Mouse (Mus musculus): ENCODE results near the gene Terf2. TPM values are rescaled to one million over a fixed set of nuclear protein-coding genes. Genes with fewer than 3 reads are reported as not detected.

The Terf2 gene
- 18.5 and 22.1 TPM in 2 replicates for polyA plus RNA-seq (2012; rRNA removed)

GRCm38 (mm10) chr8:107096366-107097036, at the start of gene Terf2:
TSS of gene Terf2 (minus strand) at chr8:107096547.
- peak; percentile 86 for DNase-seq (ENCODE audit: low spot score)

GRCm38 (mm10) chr8:107143501-107143900, 47.2 kb upstream of the Terf2 start:
- no peak for DNase-seq (ENCODE audit: low spot score)

- no peak for DNase-seq (ENCODE audit: low spot score)
Observed at GRCm38 (mm10) chr8:107142539-107142938, 46.2 kb upstream of the Terf2 start.

- DNase-seq (ENCODE audit: low spot score), result no peak
Observed at GRCm38 (mm10) chr8:107139704-107140470, 43.5 kb upstream of the Terf2 start.

- DNase-seq (ENCODE audit: low spot score), result no peak
Observed at GRCm38 (mm10) chr8:107138338-107138737, 42.0 kb upstream of the Terf2 start.

DNA sequence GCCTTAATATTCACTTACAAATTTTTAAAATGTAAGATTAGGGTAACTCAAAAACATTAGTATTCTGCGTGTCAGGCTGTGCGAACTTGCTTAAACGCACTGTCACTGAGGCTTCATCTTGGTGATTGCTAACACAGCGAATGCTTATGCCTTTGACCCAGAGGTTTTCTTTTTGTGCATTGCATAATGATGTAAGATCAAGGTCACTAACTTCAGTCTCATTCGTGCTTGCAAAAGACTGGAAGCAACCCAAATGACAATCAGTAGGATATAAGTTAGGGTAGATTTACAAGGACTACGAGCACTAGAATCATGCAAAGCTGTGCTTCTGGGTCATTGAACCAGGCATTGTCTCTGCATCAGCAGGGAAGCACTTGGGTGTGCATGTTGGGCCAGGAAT, 41.2 kb upstream of the Terf2 start:
- DNase-seq (ENCODE audit: low spot score), result no peak

DNA sequence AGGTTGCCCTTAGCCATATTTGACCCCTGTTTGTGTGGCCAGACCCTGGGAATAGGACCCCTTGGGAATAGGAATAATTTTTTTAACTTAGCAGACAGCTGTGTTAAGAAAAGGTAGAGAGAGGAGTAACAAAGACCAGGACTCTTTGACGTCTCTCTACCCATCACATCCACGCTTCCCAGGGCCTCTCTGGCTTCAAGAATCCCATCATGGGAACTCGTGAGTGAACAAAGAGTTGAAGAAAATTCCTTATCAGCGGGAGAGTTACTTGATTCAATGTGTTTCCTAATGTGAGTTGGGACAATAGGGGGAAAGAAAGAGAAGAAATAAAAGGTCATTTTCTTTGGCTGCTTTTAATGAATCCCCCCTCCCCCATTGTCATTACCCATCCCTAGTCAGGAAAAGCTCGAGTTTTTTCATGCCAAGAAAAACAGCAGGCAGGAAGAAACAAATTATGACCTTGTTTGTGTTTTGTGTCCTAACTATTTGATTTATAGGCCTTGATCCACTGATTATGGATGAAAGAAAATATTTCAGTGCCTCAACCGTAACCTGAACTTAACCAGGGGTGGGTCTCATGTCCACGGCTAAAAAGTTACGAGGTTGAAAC, 39.8 kb upstream of the Terf2 start:
- DNase-seq (ENCODE audit: low spot score), result no peak

DNA sequence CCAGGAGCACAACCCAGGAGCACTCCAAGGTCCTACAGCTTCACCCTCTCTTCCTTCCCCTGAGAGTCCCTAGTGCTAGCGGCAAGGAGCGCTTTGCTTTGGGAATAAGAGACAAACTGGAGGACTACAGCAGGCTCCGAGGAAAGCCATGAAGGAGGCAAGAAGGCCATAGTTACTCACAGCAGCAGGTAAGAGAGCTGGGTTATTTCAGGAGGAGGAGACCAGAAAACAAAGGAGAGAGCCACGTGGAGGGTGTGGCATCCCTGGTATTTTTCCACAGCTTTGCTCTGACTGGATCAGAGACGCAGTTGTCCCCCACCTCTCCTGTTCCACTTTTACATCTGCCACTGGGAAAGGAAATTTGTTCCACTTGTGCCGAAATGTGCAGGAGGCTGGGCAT, 37.5 kb upstream of the Terf2 start:
- no peak for DNase-seq (ENCODE audit: low spot score)

DNA sequence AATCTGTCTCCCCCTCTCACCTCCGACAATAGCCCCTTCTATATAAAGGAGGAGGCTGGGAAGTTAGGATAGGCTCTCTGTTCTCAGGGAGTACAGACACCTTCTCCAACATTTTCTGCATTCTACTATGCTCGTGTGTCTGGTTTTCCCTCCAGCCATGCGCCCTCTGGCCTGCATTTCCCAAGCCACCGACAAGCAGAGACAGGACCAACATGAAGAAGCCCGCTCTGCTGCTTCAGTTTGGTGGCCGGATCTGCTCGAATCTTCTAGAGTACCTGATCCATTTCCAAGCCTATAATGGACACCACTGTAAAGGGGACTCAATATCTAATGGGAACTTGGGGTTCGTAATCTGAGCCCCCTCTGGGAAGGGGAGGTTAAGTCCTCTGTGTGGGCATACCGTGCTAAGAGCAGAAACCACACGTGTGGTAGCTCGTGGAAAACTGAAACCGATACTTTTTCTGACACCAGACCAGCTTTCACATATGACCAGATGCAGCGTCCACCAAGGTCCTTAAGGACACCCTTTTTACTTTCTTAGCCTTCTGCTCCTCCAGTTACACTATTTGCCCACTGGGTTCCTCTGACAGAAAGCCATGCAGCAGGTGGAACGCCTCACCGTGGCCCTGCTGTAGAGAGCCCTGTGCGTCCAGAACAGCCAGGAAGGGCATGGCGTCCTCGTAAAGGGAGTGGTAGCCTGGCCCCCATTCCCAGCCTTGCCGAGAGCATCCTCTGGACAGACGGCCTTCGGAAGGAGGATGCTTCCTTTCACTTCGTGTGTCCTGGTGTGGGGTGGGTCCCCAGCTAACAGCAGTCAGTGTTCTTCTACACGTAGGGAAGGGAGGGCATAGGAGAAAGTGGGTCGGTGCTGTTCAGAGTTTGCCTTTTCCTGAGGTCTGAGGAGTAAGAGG, 36.5 kb upstream of the Terf2 start:
- no peak for DNase-seq (ENCODE audit: low spot score)

DNA sequence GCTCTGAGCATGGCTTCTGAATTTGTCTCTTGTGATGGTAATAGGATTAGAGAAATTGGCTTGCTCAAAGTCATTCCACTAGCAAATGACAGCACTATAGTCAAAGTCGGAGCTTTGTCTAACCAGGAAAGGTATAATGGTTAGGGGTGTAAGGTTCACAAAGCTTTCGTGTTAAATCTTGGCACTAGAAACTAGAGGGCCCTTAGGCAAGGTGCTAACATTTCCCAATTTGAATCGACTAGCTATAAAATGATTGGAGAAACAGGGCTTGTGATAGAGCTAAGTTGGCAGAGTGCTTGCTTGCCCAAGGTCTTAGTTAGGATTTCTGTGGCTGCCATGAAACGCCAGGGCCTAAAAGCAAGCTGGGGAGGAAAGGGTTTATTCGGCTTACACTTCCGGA, 33.7 kb upstream of the Terf2 start:
- DNase-seq (ENCODE audit: low spot score), result no peak

DNA sequence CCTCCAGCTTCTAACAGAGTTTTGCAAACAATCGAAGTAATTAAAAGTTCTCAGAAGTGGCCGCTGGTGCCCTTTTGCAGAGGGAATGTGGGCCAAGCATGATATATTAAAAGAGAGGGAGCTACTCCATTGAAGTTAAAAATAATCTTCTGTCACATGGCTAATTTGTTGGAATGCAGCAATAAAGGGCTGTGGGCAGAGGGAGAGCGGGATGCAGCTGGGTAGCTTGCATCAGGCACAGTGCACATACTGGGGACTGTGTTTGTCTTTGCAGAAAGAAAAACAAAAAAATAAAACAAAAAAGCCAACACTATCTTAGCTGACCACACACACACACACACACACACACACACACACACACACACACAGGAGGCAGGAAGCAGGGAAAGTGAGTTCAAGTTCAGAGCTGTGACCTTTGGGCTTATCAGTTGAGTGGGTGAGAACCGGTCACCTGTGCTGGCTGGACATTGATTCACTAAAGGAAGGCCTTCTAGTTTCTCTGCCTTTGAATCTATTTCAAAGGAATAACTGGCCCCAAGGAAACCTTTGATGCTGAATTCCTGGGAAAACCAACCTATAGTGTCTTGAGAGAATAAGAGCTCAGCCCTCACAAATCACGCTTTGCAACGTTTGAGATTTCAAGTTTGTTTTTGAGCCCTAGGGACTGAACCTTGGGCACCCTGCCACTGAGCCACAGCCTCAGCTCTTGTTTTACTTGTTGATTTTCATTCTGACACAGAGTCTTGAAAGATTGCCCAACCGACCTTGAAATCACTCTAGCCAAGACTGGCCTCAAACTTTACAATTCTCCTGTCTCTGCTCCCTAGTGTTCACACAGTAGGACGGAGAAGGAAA, 33.1 kb upstream of the Terf2 start:
- DNase-seq (ENCODE audit: low spot score), result no peak

- DNase-seq (ENCODE audit: low spot score), result no peak
Observed at GRCm38 (mm10) chr8:107124343-107124742, 28.0 kb upstream of the Terf2 start.

DNA sequence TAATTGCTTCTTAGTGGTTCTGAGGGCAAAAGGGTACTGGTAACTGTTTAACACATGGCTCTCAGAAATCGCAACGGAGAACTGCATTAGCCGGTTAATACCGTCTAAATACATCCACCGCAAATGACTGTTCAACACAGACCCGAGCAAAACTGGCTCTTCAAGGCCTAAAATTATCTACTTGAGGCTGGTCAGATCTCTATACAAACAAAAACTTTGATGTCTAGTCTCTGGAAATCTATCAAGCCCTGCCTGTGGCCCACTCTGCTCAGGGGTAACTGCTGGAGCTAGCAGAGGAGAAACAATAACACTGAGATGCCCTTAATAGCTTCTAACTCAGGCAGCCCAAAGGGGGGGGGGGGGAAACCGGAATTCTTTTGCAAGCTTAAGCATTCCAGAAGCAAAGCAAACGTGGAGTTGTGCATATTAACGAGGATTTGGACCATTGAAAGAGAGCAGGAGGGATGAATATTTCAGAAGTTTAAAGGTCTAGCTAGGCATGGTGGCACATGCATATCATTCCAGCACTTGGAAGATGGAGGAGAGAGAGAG, 26.8 kb upstream of the Terf2 start:
- DNase-seq (ENCODE audit: low spot score), result no peak

DNA sequence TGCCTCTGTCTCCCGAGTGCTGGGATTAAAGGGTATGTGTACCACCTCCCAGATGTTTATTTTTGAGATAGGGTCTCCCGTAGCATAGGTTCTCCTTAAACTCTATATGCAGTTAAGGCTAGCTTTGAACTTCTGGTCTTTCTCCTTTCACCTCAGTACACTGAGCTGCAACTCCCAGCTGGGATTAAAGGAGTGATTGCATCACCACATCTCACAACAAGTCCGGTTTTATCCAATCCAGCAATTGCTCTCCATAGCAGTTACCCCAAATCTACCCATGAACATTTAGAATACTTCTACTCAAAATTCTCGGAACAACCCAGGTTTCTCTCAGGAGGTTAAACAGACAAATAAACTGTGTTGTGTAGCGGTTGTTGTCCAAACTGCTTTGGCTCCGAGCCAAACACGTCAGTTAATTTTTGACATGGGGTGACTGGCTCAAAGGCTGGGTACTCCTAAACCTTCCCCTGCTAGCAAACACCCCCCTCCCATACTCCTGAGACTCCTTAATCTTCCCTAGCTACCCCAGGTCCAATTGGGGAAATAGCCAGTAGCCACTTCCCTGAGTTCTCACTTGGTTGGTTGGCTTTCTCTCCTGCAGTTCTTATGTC, 25.4 kb upstream of the Terf2 start:
- no peak for DNase-seq (ENCODE audit: low spot score)

DNA sequence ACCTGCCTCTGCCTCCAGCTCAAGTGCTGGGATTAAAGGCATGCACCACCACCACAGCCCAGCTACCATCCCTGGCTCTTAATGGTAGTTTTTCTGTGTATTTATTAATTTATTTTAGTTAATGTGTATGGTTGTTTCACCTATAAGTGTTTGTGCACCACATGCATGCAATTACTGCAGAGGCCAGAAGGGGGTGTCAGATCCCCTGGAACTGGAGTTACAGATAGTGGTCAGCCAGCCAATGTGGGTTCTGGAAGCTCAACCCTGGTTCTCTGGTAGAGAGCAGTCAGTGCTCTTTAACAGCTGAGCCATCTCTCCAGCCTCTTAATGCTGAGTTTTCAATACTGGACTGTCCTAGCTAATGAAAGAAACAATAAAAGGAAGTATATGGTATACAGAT, 24.5 kb upstream of the Terf2 start:
- DNase-seq (ENCODE audit: low spot score), result no peak

DNA sequence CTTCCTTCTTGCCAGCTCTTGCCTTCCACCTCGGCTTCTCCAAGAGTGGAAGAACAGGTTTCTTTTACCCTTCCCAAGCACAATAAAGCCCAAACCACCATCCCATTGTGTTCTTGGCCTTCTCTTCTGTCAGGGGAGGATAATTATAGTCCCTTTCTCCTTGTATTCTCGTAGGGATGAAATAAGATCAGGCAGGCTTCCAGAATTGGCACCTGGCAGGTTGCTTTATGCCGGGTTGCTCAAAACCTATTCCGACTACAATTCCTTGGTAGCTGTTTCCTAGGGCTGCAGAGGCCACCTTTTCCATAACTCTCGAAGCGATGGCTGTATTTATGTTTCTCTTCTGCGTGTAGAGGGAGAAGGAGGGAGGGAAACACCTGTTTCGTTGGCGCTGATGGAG, 23.1 kb upstream of the Terf2 start:
- no peak for DNase-seq (ENCODE audit: low spot score)

DNA sequence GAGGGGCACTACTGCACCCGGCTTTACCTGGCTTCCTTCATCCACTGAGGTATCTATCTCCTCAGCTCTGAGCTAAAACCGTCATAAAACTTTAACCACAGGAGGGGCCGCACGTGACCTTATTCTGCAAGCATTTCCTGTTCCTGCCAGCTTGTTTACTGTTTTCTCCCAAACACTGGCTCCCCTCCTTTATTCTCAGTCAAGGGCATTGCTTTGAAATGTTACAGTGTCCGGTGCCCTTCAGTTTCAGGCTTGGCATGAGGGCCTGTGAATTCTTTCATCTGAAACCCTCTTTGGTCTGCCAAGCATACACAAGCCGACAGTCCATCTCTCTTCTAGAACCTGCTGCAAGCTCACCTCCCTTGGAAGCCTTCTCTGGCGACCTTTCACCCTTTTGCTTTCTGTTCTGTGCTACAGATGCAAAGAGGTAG, 22.5 kb upstream of the Terf2 start:
- no peak for DNase-seq (ENCODE audit: low spot score)

DNA sequence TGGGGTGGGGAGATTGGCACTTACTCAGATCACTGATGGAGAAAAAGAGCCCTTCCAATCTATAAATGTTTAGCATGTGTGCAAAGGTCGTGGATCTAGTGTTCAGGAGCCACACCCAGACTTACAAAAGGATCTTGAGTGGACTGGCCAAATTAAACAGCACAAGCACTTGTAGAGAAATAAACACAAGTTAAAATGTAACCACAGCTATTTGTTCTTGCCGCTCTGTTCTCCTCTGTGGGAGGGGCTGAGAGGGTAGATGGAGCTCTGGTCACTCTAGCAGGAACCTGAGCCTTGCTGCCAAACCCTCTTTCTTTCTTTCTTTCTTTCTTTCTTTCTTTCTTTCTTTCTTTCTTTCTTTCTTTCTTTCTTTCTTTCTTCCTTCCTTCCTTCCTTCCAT, 20.7 kb upstream of the Terf2 start:
- no peak for DNase-seq (ENCODE audit: low spot score)

- DNase-seq (ENCODE audit: low spot score), result no peak
Observed at GRCm38 (mm10) chr8:107116023-107116422, 19.7 kb upstream of the Terf2 start.

DNA sequence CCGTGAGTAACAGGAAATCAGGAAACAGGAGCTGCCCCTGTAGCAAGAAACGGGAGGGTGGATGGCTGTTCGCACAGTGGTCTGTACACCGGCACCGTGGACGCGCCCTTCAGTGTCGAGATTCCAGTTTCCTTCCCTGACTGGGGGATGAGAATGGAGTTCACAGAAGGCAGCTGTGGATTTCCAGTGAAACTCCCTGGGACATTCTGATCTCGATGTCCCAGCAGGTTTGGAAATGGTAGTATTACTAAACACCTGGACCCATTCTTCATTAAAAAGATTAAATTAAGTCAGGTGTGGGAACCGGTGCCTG, 18.6 kb upstream of the Terf2 start:
- no peak for DNase-seq (ENCODE audit: low spot score)

All from urinary bladder, adult 2 months (tissue).